Mouse (Mus musculus) heart, postnatal 36 days (tissue): ENCODE results near the gene Mrpl12. TPM values are rescaled to one million over a fixed set of nuclear protein-coding genes. Genes with fewer than 3 reads are reported as not detected.
A peak's percentile ranks its signal among the peaks of the same experiment; 100 is the strongest.

Source experiments
- DNase-seq, 2 experiments: peaks; one replicate each; pipeline ENCODE4 v3.0.0; 2021 to 2022
- intact Hi-C: fragments of 180-260 bp; cut with DNase I; formaldehyde crosslinking; loops from one replicate; pipeline ENCODE4 v1.15.1; 2025
- total RNA-seq, 2 experiments: library from RNA; stranded (reverse); gene quantifications; 2 replicates each; pipeline ENCODE4 v1.2.3; 2021

Gene Mrpl12
- total RNA-seq = 100 to 1,000 TPM; 222 to 245 TPM

GRCm38 (mm10) chr11:120484265-120484981 lies at the start of gene Mrpl12:
TSS of gene Mrpl12 (plus strand) at chr11:120484613.
- intact Hi-C loops = no loop called here

DNA sequence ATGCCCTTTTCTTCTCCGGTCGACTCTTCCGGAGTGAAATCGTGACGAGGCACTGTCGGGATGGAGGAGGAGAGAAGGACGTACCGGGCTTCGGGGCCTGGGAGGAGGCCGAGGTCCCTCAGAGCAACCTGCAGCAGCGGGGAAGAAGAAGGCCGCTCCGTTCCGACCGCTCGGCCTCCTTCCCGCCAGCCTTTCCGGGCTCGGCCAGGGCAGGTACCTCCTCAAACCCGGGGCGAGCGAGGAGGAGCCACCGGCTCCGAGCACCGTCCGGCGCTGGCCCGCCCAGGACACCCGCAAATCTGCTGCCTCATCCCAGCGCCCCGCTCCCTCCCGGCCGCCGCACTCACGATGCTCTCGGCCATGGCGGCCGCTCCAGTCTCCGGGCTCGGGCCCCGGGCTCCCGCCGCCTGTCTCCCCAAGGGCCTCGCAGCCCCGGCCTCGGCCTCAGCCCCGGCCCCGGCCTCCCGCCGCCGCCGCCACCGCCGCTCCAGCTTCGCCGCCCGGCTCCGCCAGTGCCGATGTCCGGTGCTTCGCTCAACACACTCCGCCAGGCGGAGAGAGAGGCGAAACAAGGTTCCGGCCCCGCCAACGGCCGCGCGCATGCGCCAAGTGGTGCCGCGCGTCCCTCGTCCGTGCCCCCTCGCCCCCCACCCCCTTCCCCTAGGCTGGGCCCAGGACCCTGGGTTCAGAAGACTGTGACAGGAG lies 47.1 kb upstream of the Mrpl12 start, which contains the start of gene Nploc4:
Nploc4 (minus strand) TSS at position 557 of the 705 bp plus-strand sequence.
- peak; percentile 91 to 93 for DNase-seq
- intact Hi-C loops = loop anchor here (2.0 kb wide), 1 partner anchor 21 kb away; the partner anchor contains the start of genes Ccdc137 and Oxld1

More at GRCm38 (mm10) chr11:120484265-120484981, at the start of gene Mrpl12:
- peak; percentile 88 to 91 for DNase-seq

- intact Hi-C loops = loop anchor here (2.0 kb wide), 1 partner anchor 21 kb away; the partner anchor contains the start of genes Ccdc137 and Oxld1
- DNase-seq = no peak
Observed at GRCm38 (mm10) chr11:120437857-120438385, 46.5 kb upstream of the Mrpl12 start.

DNA sequence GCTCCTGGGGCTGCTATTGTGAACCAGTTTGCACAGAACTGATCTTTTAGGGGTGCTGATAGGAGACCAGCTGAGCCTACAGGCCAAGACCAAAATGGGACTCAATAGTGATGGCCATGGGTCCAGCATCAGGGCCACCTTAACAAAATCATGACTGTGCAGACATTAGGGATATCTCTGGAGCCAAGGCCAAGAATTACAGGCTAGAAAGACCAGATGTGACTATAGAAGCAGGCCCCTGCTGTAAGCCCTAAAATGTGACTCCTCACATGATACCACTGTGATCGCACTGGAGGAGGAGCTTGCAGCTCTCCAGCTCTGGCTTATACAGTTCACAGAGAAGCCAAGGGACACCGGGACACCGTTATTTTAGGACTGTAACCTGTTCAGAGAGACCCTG lies 42.1 kb upstream of the Mrpl12 start, which contains the start of gene Tspan10:
Tspan10 (plus strand) TSS at position 301 of the 400 bp plus-strand sequence.
- DNase-seq = no peak
- intact Hi-C loops = no loop called here

- DNase-seq = no peak
- intact Hi-C loops = no loop called here
Observed at GRCm38 (mm10) chr11:120442765-120443280, 41.6 kb upstream of the Mrpl12 start.

GRCm38 (mm10) chr11:120444106-120444505 lies 40.3 kb upstream of the Mrpl12 start:
- intact Hi-C loops = no loop called here
- no peak for DNase-seq

- intact Hi-C loops = no loop called here
- DNase-seq = no peak
Observed at GRCm38 (mm10) chr11:120445475-120445874, 38.9 kb upstream of the Mrpl12 start.

GRCm38 (mm10) chr11:120447179-120447578 lies 37.2 kb upstream of the Mrpl12 start:
- DNase-seq = no peak
- intact Hi-C loops = no loop called here

DNA sequence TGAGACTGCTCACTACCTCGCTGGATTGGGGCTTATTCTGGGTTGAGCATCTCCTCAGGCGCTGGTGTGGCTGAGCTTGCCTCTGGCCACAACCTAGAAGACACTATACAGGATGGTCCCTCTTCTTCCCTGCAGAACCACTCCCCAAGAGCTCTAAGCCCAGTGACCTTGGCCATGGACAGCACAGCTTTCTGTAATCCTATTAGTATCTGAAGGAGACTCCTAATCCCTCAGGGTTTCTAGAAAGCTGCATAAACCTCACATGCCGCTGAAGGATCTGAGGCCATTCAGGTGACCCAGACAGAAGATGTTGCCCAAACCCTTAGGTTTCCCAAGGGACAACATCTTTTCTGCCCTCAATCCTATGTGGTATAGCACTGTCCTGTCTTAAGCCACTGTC lies 32.2 kb upstream of the Mrpl12 start:
- intact Hi-C loops = no loop called here
- DNase-seq = no peak

GRCm38 (mm10) chr11:120453306-120453705 lies 31.1 kb upstream of the Mrpl12 start, which contains the start of gene Pde6g:
TSS of gene Pde6g (minus strand) at chr11:120453500.
- intact Hi-C loops = no loop called here
- no peak for DNase-seq

DNA sequence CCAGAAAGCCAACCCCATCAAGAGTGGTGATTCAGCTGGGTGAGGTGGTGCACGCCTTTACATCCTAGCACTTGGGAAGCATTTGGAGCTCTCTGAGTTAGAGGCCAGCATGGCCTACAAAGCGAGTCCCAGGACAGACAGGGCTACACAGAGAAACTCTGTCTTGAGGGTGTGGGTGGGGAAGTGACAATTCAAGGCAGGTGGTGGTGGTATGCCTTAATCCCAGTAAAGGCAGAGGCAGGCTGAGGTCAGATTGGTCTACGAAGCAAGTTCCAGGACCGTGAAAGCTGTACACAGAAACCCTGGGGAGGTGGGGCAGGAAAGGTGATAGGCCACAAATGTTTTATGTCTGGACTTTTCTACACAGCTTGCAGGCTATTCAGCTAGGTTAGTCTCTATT lies 29.4 kb upstream of the Mrpl12 start:
- intact Hi-C loops = no loop called here
- no peak for DNase-seq

DNA sequence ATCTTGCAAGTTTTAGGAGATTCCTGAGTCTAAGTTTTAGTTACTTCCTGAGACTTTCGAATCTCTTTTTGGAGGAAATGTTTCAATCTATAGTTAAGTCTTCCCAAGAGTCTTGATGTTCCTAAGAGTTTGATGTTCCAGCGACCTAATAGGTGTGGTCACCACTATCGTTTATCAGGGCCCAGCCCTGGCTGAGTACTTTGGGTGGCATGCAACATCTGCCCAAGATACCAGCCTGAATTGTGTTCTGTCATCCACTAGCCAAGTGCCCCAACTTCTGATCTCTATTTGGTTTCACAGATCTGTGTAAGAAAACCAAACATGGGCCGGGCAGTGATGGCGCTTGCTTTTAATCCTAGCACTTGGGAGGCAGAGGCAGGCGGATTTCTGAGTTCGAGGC lies 29.0 kb upstream of the Mrpl12 start:
- DNase-seq = no peak
- intact Hi-C loops = no loop called here

- DNase-seq = no peak
- intact Hi-C loops = no loop called here
Observed at GRCm38 (mm10) chr11:120457370-120457769, 27.0 kb upstream of the Mrpl12 start.

GRCm38 (mm10) chr11:120457772-120458751 lies 26.4 kb upstream of the Mrpl12 start, which contains the start of the genes Oxld1 and Ccdc137:
TSS of gene Oxld1 (minus strand) at chr11:120458068.
TSS of gene Ccdc137 (plus strand) at chr11:120458115.
- intact Hi-C loops = loop anchor here (2.0 kb wide), 1 partner anchor 21 kb away; the partner anchor contains the start of gene Nploc4
- DNase-seq = peak; percentile 77 to 85

DNA sequence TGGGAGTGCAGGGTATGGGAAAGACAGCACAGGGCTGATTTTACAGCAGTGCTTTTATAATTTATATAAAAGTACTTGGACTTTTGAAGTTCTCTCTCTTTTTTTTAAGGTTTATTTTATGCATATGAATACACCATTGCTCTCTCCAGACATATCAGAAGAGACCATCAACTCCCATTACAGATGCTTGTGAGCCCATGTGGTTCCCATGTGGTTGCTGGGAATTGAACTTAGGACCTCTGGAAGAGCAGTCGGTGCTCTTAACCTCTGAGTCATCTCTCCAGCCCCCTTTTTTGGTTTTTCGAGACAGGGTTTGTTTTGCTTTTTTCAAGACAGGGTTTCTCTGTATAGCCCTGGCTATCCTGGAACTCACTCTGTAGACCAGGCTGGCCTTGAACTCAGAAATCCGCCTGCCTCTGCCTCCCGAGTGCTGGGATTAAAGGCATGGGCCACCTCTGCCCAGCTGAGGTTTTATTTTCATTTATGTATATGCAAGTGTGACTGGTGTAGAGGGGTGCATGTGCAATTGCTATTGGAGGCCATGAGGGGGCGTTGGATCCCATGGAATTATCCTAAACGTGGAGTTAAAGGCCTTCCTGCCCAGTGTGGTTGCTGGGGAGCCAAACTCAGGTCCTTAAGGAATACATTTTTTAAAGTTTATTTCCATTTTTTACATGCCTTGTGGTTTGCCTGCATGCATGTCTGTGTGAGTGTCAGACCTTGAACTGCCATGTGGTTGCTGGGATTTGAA lies 25.4 kb upstream of the Mrpl12 start:
- intact Hi-C loops = loop anchor here (2.0 kb wide), 1 partner anchor 22 kb away; the partner anchor contains the start of gene Nploc4
- no peak for DNase-seq

DNA sequence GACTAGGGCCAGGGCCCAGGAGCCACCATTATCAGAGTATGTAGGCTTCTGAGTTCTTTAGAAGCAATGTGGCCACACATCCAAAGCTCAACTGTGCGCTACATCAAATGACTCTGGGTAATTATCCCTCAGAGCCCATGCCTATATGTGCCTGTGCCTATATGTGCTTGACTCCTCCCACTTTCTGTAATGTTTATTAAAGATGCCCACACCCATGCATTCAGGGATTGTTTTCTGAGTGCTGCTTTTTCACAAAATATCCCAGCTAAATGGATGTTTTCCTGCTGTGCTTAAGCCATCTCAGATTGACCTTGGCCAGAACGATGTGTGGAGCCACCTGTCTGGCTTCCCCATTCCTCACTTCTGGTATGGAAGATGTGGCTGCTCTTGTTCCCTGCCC lies 20.9 kb upstream of the Mrpl12 start:
- no peak for DNase-seq
- intact Hi-C loops = no loop called here

GRCm38 (mm10) chr11:120464365-120464764 lies 20.0 kb upstream of the Mrpl12 start:
- intact Hi-C loops = no loop called here
- no peak for DNase-seq

DNA sequence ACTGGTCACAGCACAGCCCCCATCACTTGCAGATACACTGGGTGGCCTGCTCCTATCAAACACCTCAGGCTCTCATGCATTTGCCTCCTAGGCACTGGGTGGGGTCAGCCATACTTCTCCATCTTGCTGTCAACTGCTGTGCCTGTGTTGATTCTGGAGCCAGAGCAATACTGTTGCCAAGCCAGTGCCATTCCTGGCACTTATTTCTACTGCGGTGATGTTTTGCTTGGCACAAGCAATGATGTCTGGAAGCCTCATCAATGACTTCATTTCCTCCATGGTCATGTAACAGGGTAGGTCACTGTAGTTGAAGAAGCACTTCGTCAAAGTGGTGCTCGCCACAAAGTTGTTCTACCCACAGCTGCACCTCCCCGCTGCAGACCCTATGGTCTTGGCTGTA lies 18.9 kb upstream of the Mrpl12 start:
- intact Hi-C loops = no loop called here
- DNase-seq = no peak
